Mouse (Mus musculus): ENCODE results near the gene Rwdd3. TPM values are rescaled to one million over a fixed set of nuclear protein-coding genes. Genes with fewer than 3 reads are reported as not detected.

The Rwdd3 gene
- polyA plus RNA-seq, 1 experiment, result 1.8 TPM

DNA sequence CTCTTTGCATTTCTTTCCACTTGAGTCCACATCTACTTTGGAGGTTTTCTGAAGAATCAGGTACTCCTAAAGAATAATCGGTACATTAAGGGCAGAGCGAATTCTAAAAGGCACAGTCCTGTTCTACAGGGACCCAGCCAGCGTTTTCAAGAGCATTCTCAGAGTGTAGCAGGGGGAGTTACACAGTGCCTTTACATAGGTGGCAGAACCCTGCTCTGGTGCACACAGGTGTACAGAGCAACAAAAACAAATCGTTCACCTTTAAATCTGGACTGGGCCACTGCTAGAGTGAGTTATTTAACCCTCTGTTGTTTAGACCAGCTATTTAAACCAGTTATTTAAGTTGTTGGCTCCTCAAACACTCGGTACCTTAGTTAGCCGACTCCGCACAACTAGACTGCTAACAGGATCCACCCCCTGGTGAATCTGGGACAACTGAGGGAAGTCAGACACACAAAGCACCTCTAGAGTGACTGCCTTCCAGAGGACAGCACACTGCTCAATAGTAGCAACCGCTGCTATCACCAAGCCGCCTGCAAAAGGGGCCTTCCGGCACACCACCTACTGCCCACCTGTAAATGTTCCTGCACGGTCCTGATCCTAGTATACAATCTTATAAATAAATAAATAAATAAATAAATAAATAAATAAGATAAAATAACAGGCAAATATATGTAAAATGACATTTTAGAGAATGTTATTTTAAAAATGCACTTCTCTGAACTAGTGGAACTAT lies 14.9 kb downstream of the Rwdd3 start:
- 84% methylated on average over 11 of the region's 11 CpGs for WGBS
- no peak overlapping the region for H3K4me3 ChIP-seq (ENCODE audit: control insufficient read depth, insufficient read depth, low read length)
- TF ChIP-seq CTCF (IDR thresholded peaks at IDR 0.05; ENCODE audit: borderline replicate concordance, control insufficient read depth, extremely low read depth, insufficient read depth, low read length, poor library complexity), result no peak
- TF ChIP-seq POLR2A (IDR thresholded peaks at IDR 0.05; ENCODE audit: control insufficient read depth, extremely low read depth, insufficient read depth, low read length, poor library complexity), result no peak
- H3K36me3 ChIP-seq (ENCODE audit: control insufficient read depth, insufficient read depth, low read length), result no peaks in the 10 kb centered on the region
- no peaks in the 10 kb centered on the region for H3K27me3 ChIP-seq (ENCODE audit: control insufficient read depth, insufficient read depth, low read length)
- H3K4me1 ChIP-seq (replicated peaks; ENCODE audit: control insufficient read depth, insufficient read depth, low read length), result peaks cover 5% of the 10 kb centered on the region; the same call in 1 of the 2 replicates
- H3K27ac ChIP-seq (ENCODE audit: control insufficient read depth, insufficient read depth, low read length), result no peak overlapping the region
- no peak for DNase-seq

- Histone ChIP-seq H3K4me3 (ENCODE audit: control insufficient read depth, insufficient read depth, low read length) (no peak overlapping the region), H3K4me1 (replicated peaks; ENCODE audit: control insufficient read depth, insufficient read depth, low read length) (peaks cover 5% of the 10 kb centered on the region; the same call in 1 of the 2 replicates), H3K27ac (ENCODE audit: control insufficient read depth, insufficient read depth, low read length) (no peak overlapping the region), H3K27me3 (ENCODE audit: control insufficient read depth, insufficient read depth, low read length) (no peaks in the 10 kb centered on the region), H3K36me3 (ENCODE audit: control insufficient read depth, insufficient read depth, low read length) (no peaks in the 10 kb centered on the region)
- no peak for DNase-seq
- WGBS, result 27% methylated on average over 7 of the region's 7 CpGs
- TF ChIP-seq CTCF (IDR thresholded peaks at IDR 0.05; ENCODE audit: borderline replicate concordance, control insufficient read depth, extremely low read depth, insufficient read depth, low read length, poor library complexity) (no peak), POLR2A (IDR thresholded peaks at IDR 0.05; ENCODE audit: control insufficient read depth, extremely low read depth, insufficient read depth, low read length, poor library complexity) (no peak)
These were observed 15.5 kb downstream of the Rwdd3 start for GRCm38 (mm10) chr3:121156043-121156442.

GRCm38 (mm10) chr3:121133937-121134336 lies 37.6 kb downstream of the Rwdd3 start:
- no peaks in the 10 kb centered on the region for H3K4me1 ChIP-seq (replicated peaks; ENCODE audit: control insufficient read depth, insufficient read depth, low read length)
- H3K4me3 ChIP-seq (ENCODE audit: control insufficient read depth, insufficient read depth, low read length), result no peak overlapping the region
- no peak overlapping the region for H3K27ac ChIP-seq (ENCODE audit: control insufficient read depth, insufficient read depth, low read length)
- no peak for DNase-seq
- no peaks in the 10 kb centered on the region for H3K36me3 ChIP-seq (ENCODE audit: control insufficient read depth, insufficient read depth, low read length)
- no peak for TF ChIP-seq POLR2A (IDR thresholded peaks at IDR 0.05; ENCODE audit: control insufficient read depth, extremely low read depth, insufficient read depth, low read length, poor library complexity)
- no peak for TF ChIP-seq CTCF (IDR thresholded peaks at IDR 0.05; ENCODE audit: borderline replicate concordance, control insufficient read depth, extremely low read depth, insufficient read depth, low read length, poor library complexity)
- 96% methylated on average over 11 of the region's 11 CpGs for WGBS
- no peaks in the 10 kb centered on the region for H3K27me3 ChIP-seq (ENCODE audit: control insufficient read depth, insufficient read depth, low read length)

DNA sequence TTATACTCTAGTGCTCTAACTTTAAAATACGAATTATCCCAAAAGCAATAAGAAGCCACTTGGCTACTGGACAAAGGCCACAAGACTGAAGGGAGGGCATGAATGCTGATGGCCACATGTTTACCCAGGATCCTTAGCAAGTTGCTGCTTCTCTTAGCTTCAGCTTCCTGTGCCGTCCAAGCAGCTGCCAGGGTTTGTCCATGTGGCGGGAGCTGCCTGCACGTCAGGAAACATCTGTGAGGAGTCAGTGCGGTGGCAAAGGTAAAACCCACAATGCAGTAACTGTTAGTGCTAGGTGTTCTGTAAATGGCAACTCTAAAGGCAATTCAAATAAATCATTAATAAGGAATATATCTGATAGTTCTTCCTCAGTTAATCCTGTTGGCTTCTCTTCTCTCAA lies 38.5 kb downstream of the Rwdd3 start:
- Histone ChIP-seq H3K36me3 (ENCODE audit: control insufficient read depth, insufficient read depth, low read length) (no peaks in the 10 kb centered on the region), H3K27me3 (ENCODE audit: control insufficient read depth, insufficient read depth, low read length) (no peaks in the 10 kb centered on the region), H3K4me3 (ENCODE audit: control insufficient read depth, insufficient read depth, low read length) (no peak overlapping the region), H3K27ac (ENCODE audit: control insufficient read depth, insufficient read depth, low read length) (no peak overlapping the region), H3K4me1 (replicated peaks; ENCODE audit: control insufficient read depth, insufficient read depth, low read length) (no peaks in the 10 kb centered on the region)
- TF ChIP-seq CTCF (IDR thresholded peaks at IDR 0.05; ENCODE audit: borderline replicate concordance, control insufficient read depth, extremely low read depth, insufficient read depth, low read length, poor library complexity), result no peak
- TF ChIP-seq POLR2A (IDR thresholded peaks at IDR 0.05; ENCODE audit: control insufficient read depth, extremely low read depth, insufficient read depth, low read length, poor library complexity), result no peak
- no peak for DNase-seq
- 27% methylated on average over 5 of the region's 5 CpGs for WGBS

GRCm38 (mm10) chr3:121127171-121127570 lies 44.3 kb downstream of the Rwdd3 start:
- no peak overlapping the region for H3K4me3 ChIP-seq (ENCODE audit: control insufficient read depth, insufficient read depth, low read length)
- H3K27ac ChIP-seq (ENCODE audit: control insufficient read depth, insufficient read depth, low read length), result no peak overlapping the region
- TF ChIP-seq POLR2A (IDR thresholded peaks at IDR 0.05; ENCODE audit: control insufficient read depth, extremely low read depth, insufficient read depth, low read length, poor library complexity), result no peak
- TF ChIP-seq CTCF (IDR thresholded peaks at IDR 0.05; ENCODE audit: borderline replicate concordance, control insufficient read depth, extremely low read depth, insufficient read depth, low read length, poor library complexity), result no peak
- H3K4me1 ChIP-seq (replicated peaks; ENCODE audit: control insufficient read depth, insufficient read depth, low read length), result no peaks in the 10 kb centered on the region
- no peaks in the 10 kb centered on the region for H3K36me3 ChIP-seq (ENCODE audit: control insufficient read depth, insufficient read depth, low read length)
- no peaks in the 10 kb centered on the region for H3K27me3 ChIP-seq (ENCODE audit: control insufficient read depth, insufficient read depth, low read length)
- DNase-seq, result no peak
- WGBS, result 91% methylated on average over 2 of the region's 2 CpGs

DNA sequence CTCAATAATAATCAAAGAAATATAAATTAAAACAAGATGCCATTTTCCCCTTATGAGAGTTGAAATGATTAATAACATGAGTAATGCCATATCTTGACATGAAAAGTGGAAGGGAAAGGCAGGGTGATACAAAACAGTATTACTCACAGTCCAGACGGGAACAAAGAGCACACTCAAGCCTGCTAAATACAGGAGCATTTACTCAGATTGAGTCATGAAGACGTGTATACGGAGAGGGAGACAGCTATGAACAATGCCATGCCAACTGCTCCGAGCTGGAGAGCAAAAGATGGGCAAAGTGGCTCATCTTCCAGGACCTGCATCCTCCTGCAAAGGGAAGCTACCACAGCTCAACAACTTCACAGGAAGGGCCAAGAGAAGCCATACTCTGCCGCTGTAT lies 45.0 kb downstream of the Rwdd3 start:
- Histone ChIP-seq H3K27me3 (ENCODE audit: control insufficient read depth, insufficient read depth, low read length) (no peaks in the 10 kb centered on the region), H3K27ac (ENCODE audit: control insufficient read depth, insufficient read depth, low read length) (no peak overlapping the region), H3K4me1 (replicated peaks; ENCODE audit: control insufficient read depth, insufficient read depth, low read length) (no peaks in the 10 kb centered on the region), H3K4me3 (ENCODE audit: control insufficient read depth, insufficient read depth, low read length) (no peak overlapping the region), H3K36me3 (ENCODE audit: control insufficient read depth, insufficient read depth, low read length) (no peaks in the 10 kb centered on the region)
- 95% methylated on average over 5 of the region's 5 CpGs for WGBS
- DNase-seq, result no peak
- TF ChIP-seq CTCF (IDR thresholded peaks at IDR 0.05; ENCODE audit: borderline replicate concordance, control insufficient read depth, extremely low read depth, insufficient read depth, low read length, poor library complexity) (no peak), POLR2A (IDR thresholded peaks at IDR 0.05; ENCODE audit: control insufficient read depth, extremely low read depth, insufficient read depth, low read length, poor library complexity) (no peak)
